Mouse (Mus musculus) cerebellum, adult 9-10 months (tissue): Measurements from ENCODE around the gene BC005624.

ENCODE experiments used
- DNase-seq: peaks from one replicate; pipeline ENCODE4 v3.0.0; 2022

The BC005624 gene

DNA sequence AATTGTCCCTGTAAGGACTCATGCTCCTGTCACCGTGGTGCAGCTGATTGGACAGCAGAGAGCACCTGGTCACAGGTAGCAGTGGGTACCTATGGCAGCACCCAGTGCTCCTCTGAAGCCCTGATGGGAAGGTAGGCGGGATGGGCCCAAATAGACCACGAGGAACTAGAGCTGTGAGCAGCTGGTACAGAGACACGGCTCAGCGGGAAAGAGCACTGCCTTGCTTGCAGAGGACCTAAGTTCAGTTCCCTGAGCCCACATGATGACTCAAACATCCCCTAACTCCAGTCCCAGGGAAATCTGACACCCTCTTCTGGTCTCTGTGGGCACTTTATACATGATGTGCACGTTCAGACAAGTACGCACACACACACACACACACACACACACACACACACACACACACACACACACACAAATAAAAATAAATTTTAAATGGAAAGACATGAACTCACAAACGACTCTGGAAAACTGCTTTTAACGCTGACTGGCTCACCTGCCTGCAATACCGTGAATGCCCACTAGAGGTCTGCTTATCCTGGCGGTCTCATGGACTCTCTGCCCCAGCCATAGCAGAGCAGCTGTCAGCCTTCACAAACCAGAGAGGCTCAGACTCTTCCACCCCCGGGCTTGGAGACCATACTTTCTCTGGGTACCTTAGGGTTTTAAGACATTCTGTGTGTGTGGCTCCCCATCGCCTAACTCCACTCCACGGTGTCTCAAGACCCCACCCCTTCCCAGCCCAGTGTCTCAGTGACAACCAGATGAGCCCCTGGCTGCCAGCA, 54.0 kb downstream of the BC005624 start:
- DNase-seq, result peak; percentile 77

DNA sequence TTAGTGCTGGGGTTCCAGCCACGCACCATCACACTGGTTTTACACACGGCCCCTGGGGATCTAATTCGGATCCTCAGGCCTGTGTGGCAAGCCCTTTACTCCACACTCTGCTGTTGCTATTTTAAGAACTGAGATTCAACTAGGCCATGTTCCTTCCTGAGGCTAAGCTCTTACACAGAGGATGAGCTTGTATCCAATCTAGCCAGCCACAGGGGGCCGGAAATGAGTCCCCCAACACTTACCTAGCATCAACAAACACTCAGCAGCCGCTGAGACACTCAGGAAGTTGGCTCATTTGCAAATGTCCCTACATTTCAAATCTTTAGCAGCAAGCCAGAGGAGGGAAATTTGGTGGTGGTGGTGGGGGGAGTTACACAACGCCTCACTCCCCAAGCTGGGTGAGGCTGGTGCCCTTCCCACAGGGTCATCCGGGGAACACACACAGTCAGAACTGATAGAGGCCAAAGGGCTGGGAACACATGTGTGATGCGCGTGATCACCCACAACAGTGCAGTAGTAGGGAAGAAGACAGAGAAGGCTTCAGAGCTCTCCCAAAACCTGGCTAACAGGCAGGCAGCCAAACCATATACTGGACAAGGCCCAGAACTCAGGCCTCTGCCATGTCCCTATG, 54.7 kb downstream of the BC005624 start:
- DNase-seq, result no peak

DNA sequence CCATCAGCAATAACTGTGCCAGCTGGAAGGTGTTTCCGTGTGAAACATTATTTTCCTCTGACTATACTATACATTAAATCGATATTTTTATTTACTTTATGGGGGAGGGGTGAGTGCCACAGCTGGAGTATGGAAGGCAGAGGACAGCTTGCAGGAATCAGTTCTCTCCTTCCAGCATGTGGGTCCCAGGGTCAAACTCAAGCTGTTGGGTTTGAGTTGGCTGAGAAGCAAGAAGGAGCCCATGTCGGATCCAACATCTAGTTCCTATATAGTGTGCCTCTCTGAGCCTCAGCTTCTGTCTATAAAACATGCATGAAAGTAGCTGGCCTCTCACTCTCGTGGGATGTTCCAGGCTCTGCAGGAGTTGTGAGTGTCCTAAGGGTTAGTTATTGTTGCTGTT, 55.6 kb downstream of the BC005624 start:
- no peak for DNase-seq

- no peak for DNase-seq
Measured at GRCm38 (mm10) chr2:30925181-30925580, 56.8 kb downstream of the BC005624 start.

- DNase-seq, result no peak
Measured at GRCm38 (mm10) chr2:30923099-30923498, 58.9 kb downstream of the BC005624 start.
